13 mouse cellular contexts compared by ENCODE assay signal in genomic region chr7:96755459-96756094, GRCm38 (mm10).
DNase-seq lines count a peak whose midpoint lies in the region; ATAC-seq lines count a peak whose summit lies in the region.
"Had no signal": no experiment of that assay in that cellular context is flagged by ENCODE, and none has a peak within 500 bp of the region (broad histone marks: within the 10 kb centered on the region; RNA-seq: fewer than 3 reads in every experiment).

No protein-coding gene starts in this region.

- WGBS in heart, embryonic 13.5 days, result 62% methylated on average over 12 of the region's 12 CpGs
- 45% methylated on average over 12 of the region's 12 CpGs for WGBS in lung, embryonic 16.5 days
- WGBS in forebrain, embryonic 15.5 days, result 31% methylated on average over 12 of the region's 12 CpGs
- WGBS in stomach, embryonic 15.5 days, result 40% methylated on average over 12 of the region's 12 CpGs

- no peak overlapping the region for H3K4me2 ChIP-seq in heart, embryonic 13.5 days
- H3K4me2 ChIP-seq in lung, embryonic 16.5 days (ENCODE audit: low read depth, low read length), result no peak overlapping the region
- no peak overlapping the region for H3K4me2 ChIP-seq in forebrain, embryonic 15.5 days (replicated peaks)
- no peak overlapping the region for H3K4me2 ChIP-seq in stomach, embryonic 15.5 days
- H3K4me2 ChIP-seq: liver, embryonic 12.5 days had no signal

- no peak overlapping the region for H3K4me3 ChIP-seq in heart, embryonic 13.5 days
- H3K4me3 ChIP-seq in lung, embryonic 16.5 days (ENCODE audit: low read length), result no peak overlapping the region
- no peak overlapping the region for H3K4me3 ChIP-seq in forebrain, embryonic 15.5 days
- no peak overlapping the region for H3K4me3 ChIP-seq in stomach, embryonic 15.5 days (replicated peaks)
- H3K4me3 ChIP-seq: liver, embryonic 12.5 days had no signal

- H3K36me3 ChIP-seq in heart, embryonic 13.5 days, result 0 out of 2 replicates have a peak, but pooled peaks cover 3% of the 10 kb centered on the region
- H3K36me3 ChIP-seq in lung, embryonic 16.5 days (ENCODE audit: control insufficient read depth, insufficient read depth, low read length), result no peaks in the 10 kb centered on the region
- no peaks in the 10 kb centered on the region for H3K36me3 ChIP-seq in forebrain, embryonic 15.5 days
- no peaks in the 10 kb centered on the region for H3K36me3 ChIP-seq in stomach, embryonic 15.5 days
- H3K36me3 ChIP-seq: liver, embryonic 12.5 days had no signal

- DNase-seq in heart, adult 18-20 months, result no peak
- DNase-seq in lung, postnatal 25 days (ENCODE audit: low spot score), result no peak
- no peak for DNase-seq in adrenal gland, adult 2 months
- no peak for DNase-seq in T-cell, adult 2 months (ENCODE audit: low spot score)
- DNase-seq: gastrocnemius, postnatal 14 days; spleen, adult 18-20 months; thymus, postnatal 4 days had no signal

- H3K9ac ChIP-seq in heart, embryonic 13.5 days, result no peak overlapping the region
- 0 out of 2 replicates have a peak overlapping the region, but pooled peaks have one; percentile 5 for H3K9ac ChIP-seq in lung, embryonic 16.5 days (ENCODE audit: low read length)
- H3K9ac ChIP-seq in forebrain, embryonic 15.5 days (replicated peaks), result no peak overlapping the region
- H3K9ac ChIP-seq in stomach, embryonic 15.5 days, result no peak overlapping the region
- H3K9ac ChIP-seq: liver, embryonic 12.5 days had no signal

- peak overlapping the region; percentile 66 for H3K27ac ChIP-seq in heart, embryonic 13.5 days (replicated peaks)
- peak overlapping the region; percentile 38 for H3K27ac ChIP-seq in lung, embryonic 16.5 days (ENCODE audit: low read length)
- H3K27ac ChIP-seq in forebrain, embryonic 15.5 days (replicated peaks), result peak overlapping the region; percentile 44
- peak overlapping the region; percentile 72 for H3K27ac ChIP-seq in stomach, embryonic 15.5 days
- H3K27ac ChIP-seq: hindbrain, postnatal 0 days; liver, embryonic 12.5 days had no signal

- no peaks in the 10 kb centered on the region for H3K9me3 ChIP-seq in heart, embryonic 13.5 days
- H3K9me3 ChIP-seq in lung, embryonic 16.5 days (ENCODE audit: control insufficient read depth, low read length), result no peaks in the 10 kb centered on the region
- no peaks in the 10 kb centered on the region for H3K9me3 ChIP-seq in forebrain, embryonic 15.5 days
- H3K9me3 ChIP-seq in stomach, embryonic 15.5 days, result no peaks in the 10 kb centered on the region
- H3K9me3 ChIP-seq: liver, embryonic 12.5 days had no signal

- H3K4me1 ChIP-seq in heart, embryonic 13.5 days, result peaks cover 24% of the 10 kb centered on the region
- H3K4me1 ChIP-seq in lung, embryonic 16.5 days (replicated peaks; ENCODE audit: control insufficient read depth, insufficient read depth, low read length), result peaks cover 15% of the 10 kb centered on the region
- H3K4me1 ChIP-seq in forebrain, embryonic 15.5 days, result peaks cover 35% of the 10 kb centered on the region
- peaks cover 19% of the 10 kb centered on the region for H3K4me1 ChIP-seq in stomach, embryonic 15.5 days

- ATAC-seq in heart, embryonic 13.5 days (ENCODE audit: extremely low read depth, insufficient number of reproducible peaks, low FRiP score, low TSS enrichment), result no peak
- ATAC-seq in lung, embryonic 16.5 days (ENCODE audit: low read depth), result peak; percentile 67
- ATAC-seq in forebrain, embryonic 15.5 days (replicated peaks), result no peak
- ATAC-seq in stomach, embryonic 15.5 days (ENCODE audit: insufficient read depth, low FRiP score, low read depth), result peak; percentile 33; the same call in 1 of the 2 replicates
- ATAC-seq: hindbrain, postnatal 0 days; liver, embryonic 12.5 days had no signal

- H3K27me3 ChIP-seq in heart, embryonic 13.5 days (replicated peaks), result peaks cover 12% of the 10 kb centered on the region; the same call in 1 of the 2 replicates
- no peaks in the 10 kb centered on the region for H3K27me3 ChIP-seq in lung, embryonic 16.5 days (ENCODE audit: control insufficient read depth, insufficient read depth, low read depth, low read length)
- H3K27me3 ChIP-seq in forebrain, embryonic 15.5 days, result no peaks in the 10 kb centered on the region
- H3K27me3 ChIP-seq in stomach, embryonic 15.5 days (replicated peaks), result no peaks in the 10 kb centered on the region
- H3K27me3 ChIP-seq: liver, embryonic 12.5 days had no signal

Comparison
In these comparisons a context has a peak if more than half of its experiments do, and no peak if none do; other contexts are left out.
1. ATAC-seq: peak in lung, embryonic 16.5 days (single experiment) and stomach, embryonic 15.5 days (single experiment); none in heart, embryonic 13.5 days (single experiment) and forebrain, embryonic 15.5 days (single experiment).
2. Peak in every context shown above with its lines, with median percentiles within 50 percentile points of each other: H3K27ac ChIP-seq.